Mouse (Mus musculus) kidney, postnatal 4 days (tissue): Measurements from ENCODE around the gene Id2.

Experiments
- DNase-seq, 2 experiments: peaks; one replicate each; pipeline ENCODE4 v3.0.0; 2021; ENCODE audit warnings: mixed read lengths in 2 of 2

Id2 gene

DNA sequence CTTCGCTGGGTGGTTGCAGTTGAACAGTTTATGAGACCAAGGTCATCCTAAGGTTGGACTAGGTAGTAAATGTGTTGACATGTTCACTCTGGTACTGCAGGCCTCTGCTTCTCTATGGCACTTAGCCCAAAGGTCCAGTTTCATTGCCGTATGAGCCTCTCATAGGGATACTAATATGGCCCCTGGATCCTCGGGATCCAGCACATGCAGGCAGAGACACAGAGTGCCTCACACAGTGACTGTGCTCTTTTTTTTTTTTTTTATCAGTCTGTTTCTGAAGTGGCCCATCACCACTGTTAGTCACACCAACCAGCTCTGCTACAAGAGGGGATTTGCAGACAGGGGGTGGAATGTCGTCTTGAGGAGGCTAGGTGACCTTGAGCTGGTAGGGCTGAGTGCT is 23.6 kb downstream of the Id2 start:
- DNase-seq = no peak

- DNase-seq = peak in 1 of 2 experiments; percentile 20
Measured at GRCm38 (mm10) chr12:25062264-25062663, 34.7 kb downstream of the Id2 start.

DNA sequence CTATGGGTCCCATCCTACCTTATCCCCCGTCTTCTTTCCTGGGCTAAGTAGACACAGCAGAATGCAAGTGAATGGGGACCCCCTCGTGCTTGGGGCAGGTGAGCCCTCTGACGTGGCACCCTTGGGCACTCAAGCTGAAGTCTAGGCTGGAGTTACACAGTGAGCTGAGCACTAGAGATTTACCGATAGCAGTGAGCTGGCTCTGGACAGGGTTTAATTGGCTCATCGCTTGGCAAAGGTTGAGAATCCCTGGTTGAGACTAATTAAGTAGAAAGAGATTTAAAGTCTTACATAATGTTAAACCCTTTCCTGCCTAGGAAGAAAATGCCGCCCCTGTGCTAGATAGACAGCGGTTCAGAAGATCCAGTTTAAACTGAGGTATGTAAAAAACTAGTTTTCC is 36.0 kb downstream of the Id2 start:
- DNase-seq = no peak

DNA sequence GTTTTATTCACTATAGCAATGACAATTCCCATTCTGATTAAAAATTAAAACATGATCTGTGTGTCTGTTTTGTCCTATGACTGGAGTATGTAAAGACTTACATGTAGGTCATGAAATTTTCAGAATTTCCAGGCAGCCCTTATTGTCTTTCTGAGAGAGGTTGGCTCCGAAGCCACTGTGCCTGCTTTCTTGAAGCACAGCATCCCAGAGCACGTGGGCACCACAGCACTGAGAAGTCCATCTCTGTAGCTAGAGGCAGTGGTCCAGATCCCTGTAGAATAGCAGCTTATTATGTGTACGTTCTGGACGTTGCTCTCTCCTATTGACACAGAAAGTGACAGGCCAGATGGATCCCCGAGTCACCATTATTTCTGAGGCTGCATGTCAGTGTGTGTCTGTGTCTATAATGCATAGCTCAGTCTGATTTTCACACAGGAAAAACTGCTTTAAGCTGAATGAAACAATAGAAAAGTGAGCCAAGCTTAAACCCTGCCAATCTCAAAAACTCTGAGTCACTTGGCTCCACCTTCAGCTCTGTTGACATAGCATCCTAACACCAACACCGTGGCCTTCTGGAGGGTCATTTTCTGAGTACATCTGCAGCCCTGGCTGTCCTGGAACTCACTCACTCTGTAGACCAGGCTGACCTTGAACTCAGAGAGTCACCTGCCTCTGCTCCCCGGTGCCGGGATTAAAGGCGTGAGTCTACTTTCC is 37.3 kb downstream of the Id2 start:
- DNase-seq = no peak

DNA sequence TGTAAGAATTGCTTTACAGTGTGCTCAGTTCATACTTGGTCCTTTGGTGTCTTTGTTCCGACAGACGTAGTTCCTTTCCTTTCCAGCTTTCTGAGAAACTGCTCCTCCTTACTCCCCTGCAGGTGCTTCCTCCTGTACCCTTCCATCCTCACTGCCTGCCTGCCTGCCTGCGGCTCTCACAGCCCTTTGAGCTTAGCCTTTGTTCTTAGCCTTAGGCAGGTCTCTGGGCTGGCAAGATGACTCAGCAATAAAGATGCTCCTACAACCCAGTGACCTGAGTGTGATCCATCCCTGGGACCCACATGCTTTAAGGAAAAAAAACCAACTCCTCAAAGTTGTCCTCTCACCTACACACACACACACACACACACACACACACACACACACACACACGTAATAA is 42.0 kb downstream of the Id2 start:
- no peak for DNase-seq

- no peak for DNase-seq
Measured at GRCm38 (mm10) chr12:25054511-25054910, 42.4 kb downstream of the Id2 start.

- DNase-seq = no peak
Measured at GRCm38 (mm10) chr12:25049253-25049652, 47.7 kb downstream of the Id2 start.

- DNase-seq = no peak
Measured at GRCm38 (mm10) chr12:25044579-25044978, 52.4 kb downstream of the Id2 start.

DNA sequence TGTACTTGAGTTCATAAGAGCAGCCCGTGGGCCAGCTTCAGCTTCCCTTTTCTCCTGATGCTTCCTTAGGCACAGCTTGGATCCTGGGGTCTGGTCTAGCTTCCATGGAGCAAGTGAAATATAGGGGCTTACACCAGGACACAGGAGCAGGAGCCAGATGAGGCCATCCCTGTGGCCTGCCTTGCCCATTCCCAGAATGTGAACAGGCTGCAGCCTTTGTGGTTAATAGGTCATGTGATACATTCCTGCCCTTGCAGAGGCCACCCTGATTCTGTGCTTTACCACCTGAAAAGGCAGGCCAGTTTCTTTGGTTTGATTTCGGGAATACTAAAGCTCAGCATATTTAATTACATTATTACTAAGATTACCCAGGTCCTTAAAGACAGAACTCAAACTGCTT is 52.9 kb downstream of the Id2 start:
- DNase-seq = no peak
